Mouse (Mus musculus) liver, postnatal 0 days (tissue): Measurements from ENCODE around the gene Pimreg. TPM values are rescaled to one million over a fixed set of nuclear protein-coding genes. Genes with fewer than 3 reads are reported as not detected.

Experiments
- ATAC-seq: fragments of 200-750 bp; cut with Nextera tagmentation; 2 replicates; pipeline ENCODE4 v1.8.0; 2017; ENCODE audit warnings: mild to moderate bottlenecking, moderate library complexity
- DNase-seq: peaks from one replicate; pipeline ENCODE4 v3.0.0-alpha.2; 2016
- H3K27ac ChIP-seq: fragments of 300-500 bp; sonication (generic); 2 replicates; pipeline ENCODE4 v1.5.1; 2014; ENCODE audit warnings: antibody characterized with exemption, moderate library complexity, mild to moderate bottlenecking, low read depth
- H3K27me3 ChIP-seq: fragments of 300-500 bp; sonication (generic); 2 replicates; pipeline ENCODE4 v1.6.1; 2014; ENCODE audit warnings: low read length, control low read depth, mixed read lengths; ENCODE audit not compliant: insufficient read depth
- H3K36me3 ChIP-seq: fragments of 300-500 bp; sonication (generic); replicated peaks from 2 replicates; pipeline ENCODE4 v1.6.1; 2014; ENCODE audit warnings: mild to moderate bottlenecking, control low read depth, low read length, moderate library complexity, mixed read lengths; ENCODE audit not compliant: insufficient read depth
- H3K4me1 ChIP-seq: fragments of 300-500 bp; sonication (generic); 2 replicates; pipeline ENCODE4 v1.6.1; 2014; ENCODE audit warnings: antibody characterized with exemption, mild to moderate bottlenecking, control low read depth; ENCODE audit not compliant: insufficient read depth
- H3K4me2 ChIP-seq: fragments of 300-500 bp; sonication (generic); 2 replicates; pipeline ENCODE4 v1.6.1; 2014; ENCODE audit warnings: low read depth, mild to moderate bottlenecking, low read length, moderate library complexity, mixed read lengths
- H3K4me3 ChIP-seq: fragments of 300-500 bp; sonication (generic); 2 replicates; pipeline ENCODE4 v1.5.1; 2014; ENCODE audit warnings: low read depth, low read length
- H3K9ac ChIP-seq: fragments of 300-500 bp; sonication (generic); replicated peaks from 2 replicates; pipeline ENCODE4 v1.6.1; 2014; ENCODE audit warnings: mild to moderate bottlenecking, moderate library complexity
- H3K9me3 ChIP-seq: fragments of 300-500 bp; sonication (generic); 2 replicates; pipeline ENCODE4 v1.6.1; 2016; ENCODE audit warnings: mild to moderate bottlenecking, control low read depth, low read length, mixed read lengths
- CTCF ChIP-seq: sonication (generic); IDR thresholded peaks from 2 replicates; pipeline ENCODE4 v1.5.1; 2016; ENCODE audit warnings: antibody characterized with exemption, low read depth
- EP300 ChIP-seq: IDR thresholded peaks from 2 replicates; pipeline ENCODE4 v1.6.1; 2016; ENCODE audit warnings: antibody characterized with exemption, low read depth, mild to moderate bottlenecking
- WGBS: fragments of 180-500 bp; shearing (Covaris S2); extraction: QIAGEN DNeasy Blood & Tissue Kit; methylation state at CpG from one replicate; pipeline ENCODE4 v1.1.7; 2014; ENCODE audit not compliant: insufficient replicate concordance; 5-methylcytosine and 5-hydroxymethylcytosine counted together
- polyA plus RNA-seq: library from polyadenylated mRNA; unstranded; fragments of >200 nt; fragmentation: Nextera tagmentation; extraction: Ambion mirVana; gene quantifications from 2 replicates; pipeline ENCODE4 v1.2.1, GENCODE M21; 2015

The Pimreg gene
- polyA plus RNA-seq, 1 experiment from 2014 or later: 7.0 TPM

DNA sequence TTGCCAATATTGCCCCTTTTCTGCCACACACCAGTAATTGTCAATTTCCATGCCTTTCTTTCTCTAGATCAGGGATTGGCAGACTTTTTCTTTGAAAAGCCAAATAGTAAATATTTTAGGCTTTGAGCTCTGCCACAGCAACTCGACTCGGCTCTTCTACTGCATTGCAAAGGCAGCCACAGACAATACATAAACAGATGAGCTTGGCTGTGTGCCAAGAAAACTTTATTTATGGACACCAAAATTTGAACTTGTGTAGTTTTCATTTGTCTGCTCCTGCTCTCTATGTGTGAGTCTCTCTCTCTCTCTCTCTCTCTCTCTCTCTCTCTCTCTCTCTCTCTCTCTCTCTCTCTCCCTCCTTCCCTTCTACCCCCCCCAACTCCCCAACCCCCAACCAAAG is 13.3 kb downstream of the Pimreg start:
- DNase-seq (no peak), ATAC-seq (no peak)
- 52% methylated on average over 2 of the region's 2 CpGs for WGBS
- no peak for TF ChIP-seq EP300
- TF ChIP-seq CTCF: no peak
- Histone ChIP-seq H3K36me3 (no peaks in the 10 kb centered on the region), H3K4me1 (peaks cover 8% of the 10 kb centered on the region; the same call in 1 of the 2 replicates), H3K9me3 (no peaks in the 10 kb centered on the region), H3K27ac (no peak overlapping the region), H3K27me3 (peaks cover 28% of the 10 kb centered on the region), H3K9ac (no peak overlapping the region), H3K4me3 (no peak overlapping the region), H3K4me2 (no peak overlapping the region)

DNA sequence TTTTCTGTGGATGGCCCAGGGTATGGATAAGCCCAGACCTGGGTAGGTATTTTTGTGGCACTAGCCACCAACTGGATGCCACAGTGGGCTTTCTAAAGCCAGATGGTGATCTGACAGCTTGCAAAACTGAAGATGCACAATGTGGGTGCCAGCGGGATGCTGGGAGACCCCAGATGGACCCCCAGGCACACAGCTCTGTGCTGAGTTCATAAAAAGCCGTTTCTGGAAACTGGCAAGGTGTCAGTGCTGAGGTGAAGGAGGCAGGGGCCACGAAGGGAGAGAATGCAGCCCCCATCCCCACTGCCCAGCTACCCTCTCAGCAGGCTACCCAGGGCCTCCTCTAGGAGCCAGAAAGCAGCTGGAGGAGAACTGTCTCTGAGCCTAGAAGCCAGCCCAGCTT is 15.3 kb downstream of the Pimreg start:
- Histone ChIP-seq H3K4me3 (no peak overlapping the region), H3K4me1 (no peaks in the 10 kb centered on the region; the same call in 1 of the 2 replicates), H3K27me3 (peaks cover 8% of the 10 kb centered on the region; the same call in 1 of the 2 replicates), H3K36me3 (no peaks in the 10 kb centered on the region), H3K4me2 (no peak overlapping the region), H3K27ac (no peak overlapping the region), H3K9me3 (no peaks in the 10 kb centered on the region), H3K9ac (no peak overlapping the region)
- DNase-seq (no peak), ATAC-seq (no peak)
- WGBS: 62% methylated on average over 3 of the region's 3 CpGs
- TF ChIP-seq CTCF (no peak), EP300 (no peak)

- Histone ChIP-seq H3K4me2 (no peak overlapping the region), H3K27me3 (0 out of 2 replicates have a peak, but pooled peaks cover 3% of the 10 kb centered on the region), H3K4me3 (no peak overlapping the region), H3K4me1 (no peaks in the 10 kb centered on the region; the same call in 1 of the 2 replicates), H3K9me3 (no peaks in the 10 kb centered on the region), H3K27ac (no peak overlapping the region), H3K9ac (no peak overlapping the region), H3K36me3 (no peaks in the 10 kb centered on the region)
- DNase-seq (no peak), ATAC-seq (no peak)
- 62% methylated on average over 9 of the region's 9 CpGs for WGBS
- TF ChIP-seq EP300: no peak
- TF ChIP-seq CTCF: no peak
These were observed 18.6 kb downstream of the Pimreg start for GRCm38 (mm10) chr11:72060416-72060815.

DNA sequence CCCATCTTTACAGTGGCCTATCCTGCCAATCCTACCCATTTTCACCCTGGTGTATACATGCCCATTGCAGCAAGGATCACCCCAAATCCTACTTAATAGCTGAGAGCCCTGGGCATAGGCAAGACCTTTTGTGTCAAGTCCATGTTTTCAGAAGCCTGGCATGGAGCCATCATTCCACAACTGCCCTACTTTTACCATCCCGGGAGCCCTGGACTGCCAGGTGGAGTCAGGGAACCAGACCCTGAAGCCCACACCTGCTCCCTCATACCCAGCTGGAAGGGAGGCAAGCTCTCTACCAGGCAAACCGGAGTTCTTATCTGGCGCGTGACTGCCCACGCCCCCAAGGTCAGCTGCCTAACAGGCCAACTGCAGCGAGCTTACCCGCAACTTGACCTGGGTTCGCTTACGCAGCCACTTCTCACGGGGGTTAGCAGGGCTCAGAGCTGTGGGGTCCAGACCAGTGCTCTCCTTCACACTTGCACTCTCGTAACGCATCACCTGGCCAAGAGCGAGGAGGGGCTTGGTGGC is 19.3 kb downstream of the Pimreg start:
- no peak for ATAC-seq
- no peak for TF ChIP-seq EP300
- TF ChIP-seq CTCF: no peak
- no peak overlapping the region for H3K27ac ChIP-seq
- H3K9me3 ChIP-seq: no peaks in the 10 kb centered on the region
- no peaks in the 10 kb centered on the region; the same call in 1 of the 2 replicates for H3K4me1 ChIP-seq
- no peak overlapping the region for H3K4me2 ChIP-seq
- no peak for DNase-seq
- WGBS: 61% methylated on average over 13 of the region's 13 CpGs
- H3K36me3 ChIP-seq: no peaks in the 10 kb centered on the region
- H3K4me3 ChIP-seq: no peak overlapping the region
- H3K27me3 ChIP-seq: 0 out of 2 replicates have a peak, but pooled peaks cover under 1% of the 10 kb centered on the region
- H3K9ac ChIP-seq: no peak overlapping the region

- H3K27ac ChIP-seq: no peak overlapping the region
- no peak for ATAC-seq
- H3K36me3 ChIP-seq: no peaks in the 10 kb centered on the region
- 66% methylated on average over 6 of the region's 6 CpGs for WGBS
- TF ChIP-seq EP300: no peak
- TF ChIP-seq CTCF: no peak
- DNase-seq: no peak
- no peaks in the 10 kb centered on the region for H3K9me3 ChIP-seq
- H3K9ac ChIP-seq: no peak overlapping the region
- no peaks in the 10 kb centered on the region for H3K27me3 ChIP-seq
- no peak overlapping the region for H3K4me2 ChIP-seq
- no peaks in the 10 kb centered on the region; the same call in 1 of the 2 replicates for H3K4me1 ChIP-seq
- H3K4me3 ChIP-seq: no peak overlapping the region
These were observed 22.6 kb downstream of the Pimreg start for GRCm38 (mm10) chr11:72064414-72064813.

- 78% methylated on average over 8 of the region's 8 CpGs for WGBS
These were observed 23.3 kb downstream of the Pimreg start for GRCm38 (mm10) chr11:72065103-72065502.

GRCm38 (mm10) chr11:72066330-72066729 is 24.5 kb downstream of the Pimreg start:
- DNase-seq (peak; percentile 33), ATAC-seq (no peak)
- no peak overlapping the region for H3K27ac ChIP-seq
- TF ChIP-seq CTCF (peak; percentile 61), EP300 (no peak)
- H3K4me1 ChIP-seq: no peaks in the 10 kb centered on the region; the same call in 1 of the 2 replicates
- H3K4me3 ChIP-seq: no peak overlapping the region
- H3K9ac ChIP-seq: no peak overlapping the region
- H3K4me2 ChIP-seq: no peak overlapping the region
- H3K36me3 ChIP-seq: no peaks in the 10 kb centered on the region
- WGBS: 40% methylated on average over 6 of the region's 6 CpGs
- H3K9me3 ChIP-seq: no peaks in the 10 kb centered on the region
- H3K27me3 ChIP-seq: no peaks in the 10 kb centered on the region

More at GRCm38 (mm10) chr11:72065103-72065502, 23.3 kb downstream of the Pimreg start:
- DNase-seq (no peak), ATAC-seq (no peak)
- H3K4me3 ChIP-seq: no peak overlapping the region
- H3K9me3 ChIP-seq: no peaks in the 10 kb centered on the region
- TF ChIP-seq EP300: no peak
- H3K36me3 ChIP-seq: no peaks in the 10 kb centered on the region
- H3K9ac ChIP-seq: no peak overlapping the region
- no peak overlapping the region for H3K4me2 ChIP-seq
- H3K27ac ChIP-seq: no peak overlapping the region
- H3K4me1 ChIP-seq: no peaks in the 10 kb centered on the region; the same call in 1 of the 2 replicates
- no peaks in the 10 kb centered on the region for H3K27me3 ChIP-seq
